Mouse (Mus musculus) ovary, postnatal 36 days (tissue): ENCODE results near the gene Mpst.
A peak's percentile ranks its signal among the peaks of the same experiment; 100 is the strongest.

Source experiments
- DNase-seq: peaks from one replicate; pipeline ENCODE4 v3.0.0; 2022; ENCODE audit warnings: low spot score, mixed read lengths

The Mpst gene

GRCm38 (mm10) chr15:78406293-78406934, at the start of gene Mpst:
Mpst (plus strand) TSS chr15:78406416.
- DNase-seq: peak; percentile 89

DNA sequence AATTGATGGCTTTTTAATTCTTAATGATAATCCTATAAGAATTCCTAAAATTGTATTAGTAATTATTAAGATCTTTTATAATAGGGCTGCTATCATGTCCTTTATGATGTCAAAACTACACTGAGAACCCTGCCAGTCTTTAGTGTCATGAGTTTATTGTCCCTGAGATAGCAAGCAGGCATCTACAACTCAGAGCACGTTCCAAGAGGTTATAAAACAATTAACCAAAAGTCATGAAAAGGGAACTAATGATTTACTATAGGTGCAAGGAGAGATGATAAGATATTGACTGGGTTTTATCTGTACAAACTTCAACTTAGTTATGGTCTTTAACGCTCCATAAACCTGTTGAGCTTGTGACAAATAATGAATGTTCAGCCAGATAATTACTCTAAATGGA, 40.3 kb upstream of the Mpst start:
- no peak for DNase-seq

GRCm38 (mm10) chr15:78366875-78367274, 39.3 kb upstream of the Mpst start:
- no peak for DNase-seq

GRCm38 (mm10) chr15:78367811-78368210, 38.4 kb upstream of the Mpst start:
- no peak for DNase-seq

- DNase-seq: peak; percentile 42
These were observed 37.3 kb upstream of the Mpst start for GRCm38 (mm10) chr15:78368926-78369346.

DNA sequence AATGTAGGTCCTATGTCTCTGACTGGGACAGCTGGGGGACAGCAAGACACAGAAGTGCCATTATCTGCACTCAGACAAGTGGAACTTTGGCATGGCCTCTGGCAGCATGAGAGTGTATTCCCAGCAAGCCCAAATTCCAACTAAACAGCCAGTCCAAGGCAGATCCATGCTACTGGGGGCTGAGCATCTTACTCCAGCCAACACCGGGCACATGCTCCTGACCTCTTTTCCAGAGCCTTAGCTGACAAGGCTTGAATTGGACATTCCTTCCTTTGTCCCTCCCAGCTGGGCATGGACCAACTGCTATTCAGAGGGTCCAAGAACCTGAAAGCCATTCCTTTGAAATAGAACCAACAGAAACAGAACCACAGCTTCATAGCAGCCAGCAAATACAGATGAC, 36.6 kb upstream of the Mpst start:
- DNase-seq: no peak

DNA sequence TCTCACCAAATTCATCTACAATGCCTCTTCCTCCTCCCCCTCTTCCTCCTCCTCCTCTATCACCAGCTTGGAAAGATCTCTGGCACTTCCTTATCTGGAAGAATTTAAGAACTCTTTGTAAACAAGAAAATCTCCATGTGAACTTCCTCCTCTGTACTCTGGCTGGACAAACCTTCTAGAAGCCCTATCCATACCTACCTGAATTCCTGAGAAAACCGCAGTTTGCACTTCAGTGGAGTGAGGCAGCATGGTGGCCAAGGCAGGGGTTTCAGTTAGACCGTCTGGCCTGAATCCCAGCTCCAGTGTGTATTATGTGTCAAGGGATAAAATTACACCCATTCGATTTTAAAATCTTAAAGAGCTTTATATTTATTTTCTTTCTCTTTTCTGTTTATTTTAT, 33.4 kb upstream of the Mpst start:
- no peak for DNase-seq

- peak; percentile 38 for DNase-seq
These were observed 32.0 kb upstream of the Mpst start for GRCm38 (mm10) chr15:78374204-78374603.

GRCm38 (mm10) chr15:78377859-78378258, 28.4 kb upstream of the Mpst start:
- no peak for DNase-seq

GRCm38 (mm10) chr15:78378556-78378955, 27.7 kb upstream of the Mpst start:
- DNase-seq: no peak

- no peak for DNase-seq
These were observed 26.0 kb upstream of the Mpst start for GRCm38 (mm10) chr15:78380208-78380607.

DNA sequence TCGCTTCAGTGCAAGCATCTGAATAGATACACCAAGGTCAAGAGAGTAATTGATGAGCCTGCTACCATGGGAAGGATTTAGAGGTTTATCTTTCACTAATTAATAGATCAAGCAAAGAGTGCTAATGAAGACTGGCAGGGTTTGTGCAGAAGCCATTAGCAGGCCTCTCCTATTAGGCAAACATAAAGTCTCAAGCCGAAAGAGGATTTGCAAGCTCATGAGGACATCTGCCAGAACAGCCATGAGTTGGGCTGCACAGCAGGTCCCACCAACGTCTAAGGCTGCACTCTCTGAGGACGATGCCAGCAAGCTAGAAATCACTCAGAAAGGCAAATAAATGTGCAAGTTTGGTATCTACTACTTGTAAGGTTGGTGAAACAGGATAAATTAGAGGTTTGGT, 25.5 kb upstream of the Mpst start:
- DNase-seq: no peak

DNA sequence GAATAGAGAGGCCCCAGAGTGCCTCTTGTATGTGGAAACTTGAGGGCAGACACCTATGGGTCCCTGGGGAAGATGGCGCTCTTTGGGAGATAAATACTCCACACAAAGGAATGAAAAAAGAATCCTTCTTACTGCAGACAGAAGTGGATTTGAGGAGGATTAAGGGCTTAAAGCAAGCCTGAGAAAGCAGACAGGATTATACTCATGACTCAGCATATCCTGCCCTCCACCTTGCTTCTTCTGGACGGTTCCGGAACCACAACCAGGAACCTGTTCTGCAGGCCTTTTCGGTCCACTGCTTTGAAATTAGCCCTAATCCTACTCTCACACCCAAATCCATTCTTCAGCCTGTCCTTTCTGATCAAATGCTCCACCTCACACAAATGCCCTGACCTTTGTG, 24.1 kb upstream of the Mpst start:
- no peak for DNase-seq

- DNase-seq: no peak
These were observed 22.6 kb upstream of the Mpst start for GRCm38 (mm10) chr15:78383450-78384219.

DNA sequence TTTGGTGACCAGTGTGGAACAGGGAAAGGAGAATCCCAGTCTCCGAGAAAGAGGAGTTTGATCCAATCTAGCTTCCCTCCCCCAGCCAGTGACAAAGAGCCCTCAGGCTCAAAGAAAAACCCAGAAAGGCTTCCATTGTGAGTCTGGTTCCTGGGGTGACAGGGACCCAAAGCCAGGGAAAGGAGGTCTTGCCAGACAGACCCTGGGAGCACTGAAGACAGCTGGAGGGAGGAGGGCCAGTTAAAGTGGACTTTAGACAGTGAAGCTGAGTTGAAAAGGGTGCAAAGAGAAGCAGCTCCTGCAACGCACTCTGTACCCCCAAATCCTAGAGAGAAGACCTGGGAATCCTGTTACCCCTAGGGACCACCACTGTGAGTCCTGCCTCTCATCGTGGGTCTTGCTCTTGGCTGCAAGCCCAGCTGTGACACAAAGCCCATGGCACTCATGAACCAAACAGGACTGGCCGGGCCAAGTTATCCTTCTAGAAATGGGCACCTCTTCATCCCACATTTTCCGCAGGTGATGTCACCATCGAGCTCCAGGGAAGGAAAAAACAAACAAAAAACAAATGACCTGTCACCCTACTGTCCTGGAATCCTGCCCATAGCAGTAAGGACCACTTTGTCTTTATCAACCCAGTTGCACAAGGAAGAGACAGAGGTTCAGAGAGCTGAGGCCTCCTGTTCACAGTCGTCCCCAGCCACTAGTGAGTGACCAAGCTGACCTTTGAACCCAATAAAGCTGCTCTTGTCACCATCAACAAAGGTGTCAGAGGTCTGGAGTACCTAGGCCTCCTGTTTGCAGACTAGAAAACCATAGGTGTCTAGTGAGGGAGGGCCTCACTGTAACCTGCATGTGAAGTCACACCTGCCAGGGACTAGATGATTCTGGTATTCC, 21.7 kb upstream of the Mpst start:
- DNase-seq: no peak

DNA sequence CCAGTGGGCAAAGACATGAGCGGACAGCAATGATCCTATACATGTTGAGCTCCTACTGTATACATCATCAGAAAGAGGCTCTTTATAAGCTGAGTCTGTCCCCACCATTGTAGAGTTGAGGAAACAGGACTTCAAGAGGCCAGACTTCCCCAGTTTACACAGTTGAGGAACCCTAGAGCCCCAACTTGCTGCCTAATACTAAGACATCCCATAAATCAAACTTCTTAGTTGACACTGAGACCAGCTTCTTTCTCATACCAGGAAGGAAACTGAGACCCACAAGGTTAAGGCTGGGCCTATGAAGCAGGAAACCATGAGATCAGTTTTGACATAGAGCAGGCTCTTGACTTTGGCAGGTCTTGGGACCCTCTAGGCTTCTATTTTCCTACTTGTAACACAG, 20.7 kb upstream of the Mpst start:
- no peak for DNase-seq

DNA sequence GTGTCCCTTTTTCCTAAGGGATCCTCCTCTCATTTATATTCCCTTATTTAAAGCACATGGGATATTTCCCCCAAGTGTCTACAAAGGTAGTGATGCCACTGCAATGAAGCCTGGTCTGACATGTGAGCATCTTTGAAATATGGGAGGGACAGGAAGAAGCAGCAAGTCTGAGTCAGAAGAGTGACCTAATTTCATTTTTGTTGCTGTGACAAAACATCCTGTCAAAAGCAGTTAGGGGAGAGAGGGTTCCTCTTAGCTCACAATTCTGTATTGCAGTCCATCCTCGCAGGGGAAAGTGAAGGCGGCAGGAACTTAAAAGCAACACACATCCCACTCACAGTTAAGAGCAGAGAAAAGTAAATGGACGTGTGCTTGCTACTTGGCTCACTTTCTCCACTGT, 15.4 kb upstream of the Mpst start:
- no peak for DNase-seq

DNA sequence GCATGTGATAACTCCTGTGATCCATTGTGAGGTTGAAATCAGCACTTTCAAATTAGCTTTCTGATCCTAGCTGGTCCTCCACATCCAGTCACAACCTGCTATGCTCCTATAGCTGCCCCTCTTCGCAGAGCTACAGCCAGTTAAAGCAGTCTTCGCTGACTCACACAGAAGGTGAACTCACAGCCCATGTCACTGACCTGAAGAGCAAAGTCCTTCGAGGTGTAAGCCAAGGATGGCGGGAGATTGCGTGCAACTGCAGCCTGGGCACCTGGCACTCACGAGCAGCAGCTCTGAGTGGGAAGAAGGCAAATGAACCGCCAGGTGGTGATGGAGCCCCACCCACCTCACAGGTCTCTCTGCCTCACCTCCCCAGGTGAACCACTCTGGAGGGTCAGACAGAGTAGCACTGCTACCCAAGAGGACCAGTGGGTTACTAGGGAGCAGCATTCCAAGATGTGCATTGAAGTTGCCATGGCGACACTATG, 10.7 kb upstream of the Mpst start, which contains the start of gene Tex33:
TSS of gene Tex33 (minus strand) at position 435 of the 485 bp plus-strand sequence.
- DNase-seq: no peak

- DNase-seq: no peak
These were observed 4.9 kb upstream of the Mpst start for GRCm38 (mm10) chr15:78401345-78401744.

- peak; percentile 70 for DNase-seq
These were observed 4.3 kb upstream of the Mpst start for GRCm38 (mm10) chr15:78401921-78402320.

GRCm38 (mm10) chr15:78402423-78402822, 3.8 kb upstream of the Mpst start:
- peak; percentile 61 for DNase-seq

DNA sequence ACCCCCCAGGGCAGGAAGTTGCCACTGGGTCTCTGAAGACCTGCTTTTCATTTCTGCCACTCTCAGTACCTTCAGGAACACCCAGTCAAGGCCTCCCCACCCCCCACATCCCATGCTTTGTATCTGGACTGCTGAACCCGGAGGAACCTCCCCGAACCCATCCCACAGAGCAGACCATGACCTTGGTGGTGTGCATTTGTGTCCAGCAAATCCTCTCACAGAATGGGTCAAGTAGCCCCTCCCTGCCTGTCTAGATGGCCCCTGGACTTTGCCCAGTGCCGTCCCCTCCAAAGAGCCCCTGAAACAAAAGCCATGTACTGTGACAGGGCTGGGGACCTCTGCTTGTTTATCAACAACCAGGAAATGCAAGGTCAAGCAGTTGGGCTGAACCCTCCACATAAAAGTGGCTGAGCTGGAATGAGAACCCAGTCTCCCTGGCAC, 2.9 kb upstream of the Mpst start:
- peak; percentile 67 for DNase-seq
